Mouse (Mus musculus): ENCODE data around the gene B3gat1. TPM values are rescaled to one million over a fixed set of nuclear protein-coding genes. Genes with fewer than 3 reads are reported as not detected.

B3gat1 gene
- polyA plus RNA-seq, 1 experiment from 2014 or later, result 0.61 TPM

DNA sequence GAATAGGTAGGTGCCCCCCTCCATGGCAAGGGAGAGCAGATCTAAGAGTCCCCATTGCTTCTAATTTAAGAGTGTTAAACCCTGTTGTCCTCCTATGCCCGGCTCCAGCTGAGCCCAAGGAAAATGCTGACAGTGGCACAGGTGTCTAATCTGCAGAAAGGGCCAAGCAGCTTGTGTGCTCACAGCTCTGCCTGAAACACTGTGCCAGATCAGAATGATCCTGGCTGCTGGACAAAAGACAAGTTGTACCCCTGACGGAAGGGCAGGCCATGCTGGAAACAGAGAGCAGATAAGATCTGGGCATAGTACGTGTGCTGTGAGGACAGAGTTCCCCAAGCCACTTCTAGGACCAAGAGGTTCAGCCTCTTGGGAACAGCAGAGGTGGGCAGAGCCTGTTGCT is 59.3 kb downstream of the B3gat1 start:
- DNase-seq (ENCODE audit: low spot score), result no peak
- Histone ChIP-seq H3K36me3 (replicated peaks) (no peaks in the 10 kb centered on the region), H3K27me3 (replicated peaks; ENCODE audit: low read depth, poor library complexity, severe bottlenecking) (no peaks in the 10 kb centered on the region), H3K9me3 (no peaks in the 10 kb centered on the region), H3K4me1 (no peaks in the 10 kb centered on the region), H3K27ac (replicated peaks) (no peak overlapping the region), H3K4me3 (no peak overlapping the region)
- WGBS, result 75% methylated on average over 3 of the region's 3 CpGs

DNA sequence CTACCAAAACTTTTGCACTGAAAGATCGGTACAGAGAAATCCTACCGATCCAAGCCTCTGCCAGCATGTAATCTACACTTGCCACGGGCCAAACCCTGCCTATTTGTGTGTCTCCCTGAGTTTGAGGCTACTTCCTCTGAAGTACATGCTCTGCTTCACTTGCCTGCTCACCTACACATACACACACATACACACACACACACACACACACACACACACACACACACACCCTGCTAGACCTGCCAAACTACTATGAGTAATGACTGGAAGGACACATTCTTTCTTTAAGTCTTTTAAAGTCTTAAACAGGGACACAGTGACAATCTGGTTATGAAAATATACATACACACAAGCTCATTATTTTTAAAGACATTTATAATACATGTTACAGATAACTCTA is 64.7 kb downstream of the B3gat1 start:
- Histone ChIP-seq H3K36me3 (replicated peaks) (no peaks in the 10 kb centered on the region), H3K4me1 (no peaks in the 10 kb centered on the region), H3K27me3 (replicated peaks; ENCODE audit: low read depth, poor library complexity, severe bottlenecking) (no peaks in the 10 kb centered on the region), H3K27ac (replicated peaks) (no peak overlapping the region), H3K9me3 (no peaks in the 10 kb centered on the region), H3K4me3 (no peak overlapping the region)
- DNase-seq (ENCODE audit: low spot score), result no peak
- WGBS, result 84% methylated on average over 3 of the region's 3 CpGs

- H3K36me3 ChIP-seq (replicated peaks), result no peaks in the 10 kb centered on the region
- H3K27ac ChIP-seq (replicated peaks), result no peak overlapping the region
- no peaks in the 10 kb centered on the region for H3K27me3 ChIP-seq (replicated peaks; ENCODE audit: low read depth, poor library complexity, severe bottlenecking)
- H3K9me3 ChIP-seq, result no peaks in the 10 kb centered on the region
- 78% methylated on average over 1 of the region's 1 CpGs for WGBS
- no peaks in the 10 kb centered on the region for H3K4me1 ChIP-seq
- no peak overlapping the region for H3K4me3 ChIP-seq
- DNase-seq (ENCODE audit: low spot score), result no peak
Measured at GRCm38 (mm10) chr9:26798731-26799130, 65.2 kb downstream of the B3gat1 start.

DNA sequence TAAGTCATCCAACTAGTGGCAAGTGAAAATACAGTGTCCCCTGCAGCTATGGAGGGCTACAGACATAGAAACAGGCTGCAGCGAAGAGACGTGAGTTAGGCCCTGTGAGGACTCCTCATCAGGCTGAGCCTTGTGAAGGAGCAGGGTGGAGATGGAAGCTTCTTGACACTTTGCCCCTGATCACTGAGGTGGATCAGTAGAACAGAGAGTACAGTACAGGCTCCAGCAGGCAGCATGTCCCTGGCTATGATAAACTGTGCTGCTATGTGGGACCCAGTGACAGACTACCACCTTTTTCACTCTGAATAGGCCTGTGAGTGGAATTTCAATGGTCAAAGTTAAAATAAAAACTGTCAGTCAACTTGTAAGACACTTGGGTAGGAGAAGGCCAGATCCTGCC is 66.8 kb downstream of the B3gat1 start:
- H3K9me3 ChIP-seq, result no peaks in the 10 kb centered on the region
- H3K27ac ChIP-seq (replicated peaks), result no peak overlapping the region
- WGBS, result 89% methylated on average over 2 of the region's 2 CpGs
- no peak overlapping the region for H3K4me3 ChIP-seq
- H3K36me3 ChIP-seq (replicated peaks), result no peaks in the 10 kb centered on the region
- 0 out of 2 replicates have a peak, but pooled peaks cover 3% of the 10 kb centered on the region for H3K4me1 ChIP-seq
- H3K27me3 ChIP-seq (replicated peaks; ENCODE audit: low read depth, poor library complexity, severe bottlenecking), result no peaks in the 10 kb centered on the region
- no peak for DNase-seq (ENCODE audit: low spot score)

GRCm38 (mm10) chr9:26804321-26804720 is 70.8 kb downstream of the B3gat1 start:
- H3K9me3 ChIP-seq, result no peaks in the 10 kb centered on the region
- no peak for DNase-seq (ENCODE audit: low spot score)
- no peaks in the 10 kb centered on the region for H3K27me3 ChIP-seq (replicated peaks; ENCODE audit: low read depth, poor library complexity, severe bottlenecking)
- 0 out of 2 replicates have a peak, but pooled peaks cover 8% of the 10 kb centered on the region for H3K4me1 ChIP-seq
- H3K4me3 ChIP-seq, result no peak overlapping the region
- H3K36me3 ChIP-seq (replicated peaks), result no peaks in the 10 kb centered on the region
- no peak overlapping the region for H3K27ac ChIP-seq (replicated peaks)

DNA sequence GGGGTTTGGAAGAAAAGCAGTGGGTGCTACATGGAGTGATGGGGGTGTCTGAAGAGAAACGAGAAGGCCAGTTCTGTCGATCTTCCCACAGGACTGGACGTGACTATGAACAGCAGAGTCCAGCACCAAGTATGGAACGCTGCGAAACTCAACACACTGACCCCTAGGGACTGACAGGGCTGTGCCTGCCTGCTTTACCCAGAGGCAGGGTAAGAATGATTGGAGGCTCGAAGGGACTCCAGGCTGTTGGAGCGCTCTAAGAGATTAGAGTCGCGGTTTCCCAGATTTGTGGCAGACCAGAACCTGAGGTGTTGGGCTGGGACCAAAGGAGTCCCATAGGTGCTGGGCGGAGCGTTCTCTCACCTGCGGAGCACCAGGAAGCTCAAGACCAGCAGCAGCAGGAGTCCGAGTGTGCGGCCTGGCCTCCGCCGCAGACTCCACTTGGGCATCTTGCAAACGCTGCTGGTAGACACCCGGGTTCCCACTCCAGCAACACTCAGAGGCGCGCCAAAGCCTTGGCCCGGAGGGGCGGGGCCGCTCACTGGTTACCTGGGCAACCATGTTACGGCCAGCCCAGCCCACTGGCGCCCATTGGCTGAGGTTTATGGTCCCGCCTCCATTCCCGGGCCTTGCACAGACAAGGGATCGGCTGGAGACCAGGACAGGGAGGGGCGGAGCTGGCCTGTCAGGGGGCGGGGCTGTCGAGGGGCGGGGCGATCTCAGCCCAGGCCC is 72.6 kb downstream of the B3gat1 start, which contains the start of gene Glb1l2:
Glb1l2 (minus strand) TSS at position 534 of the 732 bp plus-strand sequence.
- H3K27ac ChIP-seq (replicated peaks), result peak within 1 kb of the TSS; percentile 79
- H3K36me3 ChIP-seq (replicated peaks), result no peaks in the 10 kb centered on the region
- no peaks in the 10 kb centered on the region for H3K27me3 ChIP-seq (replicated peaks; ENCODE audit: low read depth, poor library complexity, severe bottlenecking)
- H3K9me3 ChIP-seq, result no peaks in the 10 kb centered on the region
- H3K4me3 ChIP-seq, result peak within 1 kb of the TSS; percentile 66
- DNase-seq (ENCODE audit: low spot score), result peak; percentile 98
- 2% methylated on average over 33 of the region's 33 CpGs for WGBS
- H3K4me1 ChIP-seq, result 0 out of 2 replicates have a peak, but pooled peaks cover 8% of the 10 kb centered on the region

GRCm38 (mm10) chr9:26808735-26809134 is 75.2 kb downstream of the B3gat1 start:
- no peaks in the 10 kb centered on the region for H3K36me3 ChIP-seq (replicated peaks)
- 0 out of 2 replicates have a peak, but pooled peaks cover 8% of the 10 kb centered on the region for H3K4me1 ChIP-seq
- no peaks in the 10 kb centered on the region for H3K9me3 ChIP-seq
- H3K27me3 ChIP-seq (replicated peaks; ENCODE audit: low read depth, poor library complexity, severe bottlenecking), result no peaks in the 10 kb centered on the region
- no peak overlapping the region for H3K27ac ChIP-seq (replicated peaks)
- H3K4me3 ChIP-seq, result no peak overlapping the region
- 79% methylated on average over 2 of the region's 2 CpGs for WGBS
- no peak for DNase-seq (ENCODE audit: low spot score)

Other genes with a start within 250 kb of the B3gat1 start
- gene Glb1l2, start 72.7 kb downstream of the B3gat1 start, polyA plus RNA-seq (2016; fragmentation: Nextera tagmentation; extraction: Ambion mirVana), result 4.5 and 4.6 TPM in 2 replicates
- gene Glb1l3, start 127.2 kb downstream of the B3gat1 start, polyA plus RNA-seq (2016; fragmentation: Nextera tagmentation; extraction: Ambion mirVana), result not detected in 2 replicates
- gene Gm1110, start 189.4 kb downstream of the B3gat1 start, polyA plus RNA-seq (2016; fragmentation: Nextera tagmentation; extraction: Ambion mirVana), result not detected in 2 replicates

All from embryonic facial prominence, embryonic 10.5 days (tissue).